Mouse (Mus musculus): ENCODE results near the gene Arl6ip6. TPM values are rescaled to one million over a fixed set of nuclear protein-coding genes. Genes with fewer than 3 reads are reported as not detected.

The Arl6ip6 gene
- polyA plus RNA-seq, 1 experiment from 2014 or later: 8.7 TPM

DNA sequence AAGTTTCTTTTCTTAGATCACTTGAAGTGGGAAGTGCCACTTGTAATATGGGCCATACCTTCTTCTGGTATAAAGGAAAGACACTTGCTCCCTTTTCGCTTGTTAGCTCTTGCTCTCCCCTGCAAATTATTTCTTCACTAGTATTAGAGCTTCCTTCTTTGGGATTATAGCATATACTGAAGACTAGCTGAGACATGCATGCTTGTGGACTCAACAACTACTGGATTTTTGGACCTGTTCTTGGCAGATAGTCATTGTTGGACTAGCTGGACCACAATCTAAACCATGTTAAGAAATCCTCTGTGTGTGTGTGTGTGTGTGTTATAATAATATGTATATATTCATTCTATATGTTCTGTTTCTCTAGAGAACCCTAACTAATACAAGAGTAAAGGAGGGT lies 22.0 kb downstream of the Arl6ip6 start:
- Histone ChIP-seq H3K27ac (no peak overlapping the region), H3K79me2 (ENCODE audit: inconsistent target) (no peaks in the 10 kb centered on the region; the same call in 1 of the 2 replicates), H3K36me3 (ENCODE audit: inconsistent target) (0 out of 2 replicates have a peak, but pooled peaks cover 12% of the 10 kb centered on the region), H3K4me3 (ENCODE audit: inconsistent target) (no peak overlapping the region)
- 100% methylated on average over 1 of the region's 1 CpGs for WGBS (ENCODE audit: missing documents)

DNA sequence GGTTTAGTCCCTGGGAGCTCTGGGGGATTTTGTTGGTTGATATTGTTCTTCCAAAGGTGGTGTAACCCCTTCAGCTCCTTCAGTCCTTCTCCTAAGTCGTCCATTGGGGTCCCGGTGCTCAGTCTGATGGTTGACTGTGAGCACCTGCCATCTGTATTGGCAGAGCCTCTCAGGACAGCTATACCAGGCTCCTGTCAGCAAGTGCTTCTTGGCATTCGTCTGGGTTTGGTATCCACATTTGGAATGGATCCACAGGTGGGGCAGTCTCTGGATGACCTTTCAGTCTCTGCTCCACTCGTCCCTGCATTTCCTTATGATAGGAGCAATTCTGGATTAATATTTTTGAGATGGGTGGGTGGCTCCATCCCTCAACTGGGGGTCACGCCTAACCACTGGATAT lies 30.7 kb downstream of the Arl6ip6 start:
- Histone ChIP-seq H3K4me3 (ENCODE audit: inconsistent target) (no peak overlapping the region), H3K79me2 (ENCODE audit: inconsistent target) (no peaks in the 10 kb centered on the region), H3K27ac (no peak overlapping the region), H3K36me3 (ENCODE audit: inconsistent target) (0 out of 2 replicates have a peak, but pooled peaks cover 12% of the 10 kb centered on the region)
- 95% methylated on average over 5 of the region's 5 CpGs for WGBS (ENCODE audit: missing documents)

DNA sequence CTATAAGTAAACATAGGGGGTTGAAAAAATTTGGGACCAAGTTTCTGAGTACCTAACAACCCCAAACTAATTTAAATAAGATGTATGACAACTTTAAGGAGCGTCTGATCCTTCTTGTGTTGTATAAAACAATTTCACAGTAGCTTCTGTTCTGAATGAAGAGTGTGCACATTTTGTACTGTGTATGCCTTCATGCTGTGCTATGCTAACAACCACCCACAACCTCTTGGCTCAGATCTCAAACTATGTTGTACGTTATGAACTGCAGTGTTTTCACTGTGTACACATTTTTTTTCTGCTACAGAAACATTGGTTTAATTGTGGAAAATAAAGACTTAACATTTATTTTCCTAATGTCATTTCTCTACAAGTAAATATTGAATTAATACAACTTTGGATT lies 65.5 kb downstream of the Arl6ip6 start:
- Histone ChIP-seq H3K36me3 (ENCODE audit: inconsistent target) (no peaks in the 10 kb centered on the region), H3K4me3 (ENCODE audit: inconsistent target) (no peak overlapping the region), H3K27ac (no peak overlapping the region), H3K79me2 (ENCODE audit: inconsistent target) (no peaks in the 10 kb centered on the region)
- 85% methylated on average over 2 of the region's 2 CpGs for WGBS (ENCODE audit: missing documents)

Other genes with a start within 250 kb of the Arl6ip6 start
- gene Prpf40a, start 442 bp upstream of the Arl6ip6 start, polyA plus RNA-seq (2018): 65.1 to 139 TPM (median 87.3 TPM) in 3 replicates

Data from macrophage (primary cell).